Mouse (Mus musculus) CH12.LX (cell line): ENCODE measurements around the gene Psmg3. TPM values are rescaled to one million over a fixed set of nuclear protein-coding genes. Genes with fewer than 3 reads are reported as not detected.

Source experiments
- DNase-seq: peaks from one replicate; pipeline ENCODE4 v3.0.0-alpha.2; 2013; ENCODE audit errors: extremely low read depth
- H3K27ac ChIP-seq: 2 replicates; pipeline ENCODE4 v1.5.1; 2012; ENCODE audit warnings: low read depth, mild to moderate bottlenecking, control low read depth, moderate library complexity; ENCODE audit not compliant: insufficient read depth
- H3K27me3 ChIP-seq: replicated peaks from 2 replicates; pipeline ENCODE3; 2012; ENCODE audit warnings: inconsistent platforms
- H3K36me3 ChIP-seq, 2 experiments: replicated peaks in 1 of 2; 2 replicates each; pipeline versions ENCODE3 to v1.6.1; 2012; ENCODE audit warnings: inconsistent platforms in 1 of 2, low read length in 1 of 2, mild to moderate bottlenecking in 1 of 2, mixed read lengths in 1 of 2, moderate library complexity in 1 of 2; ENCODE audit not compliant: control insufficient read depth in 1 of 2, insufficient read depth in 1 of 2
- H3K4me1 ChIP-seq, 2 experiments: 2 replicates each; pipeline ENCODE4 v1.6.1; 2012; ENCODE audit warnings: inconsistent platforms in 1 of 2, moderate library complexity in 1 of 2; ENCODE audit not compliant: insufficient read depth in 2 of 2, control insufficient read depth in 1 of 2
- H3K4me2 ChIP-seq: 2 replicates; pipeline ENCODE4 v1.6.1; 2012; ENCODE audit warnings: low read depth, mild to moderate bottlenecking, control low read depth; ENCODE audit not compliant: poor library complexity, insufficient read depth, severe bottlenecking
- H3K4me3 ChIP-seq, 3 experiments: fragments of 150-350 bp in 1 of 3; sonication (generic) in 1 of 3; replicated peaks in 1 of 3; 2 replicates each; pipeline versions ENCODE3 to v1.5.1; 2011 to 2012; ENCODE audit warnings: low read depth in 2 of 3, low read length in 2 of 3, mild to moderate bottlenecking in 2 of 3, moderate library complexity in 2 of 3, control low read depth in 1 of 3, improper control_type of control experiment in 1 of 3, inconsistent platforms in 1 of 3, mixed read lengths in 1 of 3; ENCODE audit not compliant: poor library complexity in 1 of 3
- H3K79me2 ChIP-seq: replicated peaks from 2 replicates; pipeline ENCODE4 v1.6.1; 2012; ENCODE audit warnings: mild to moderate bottlenecking, moderate library complexity; ENCODE audit not compliant: control insufficient read depth, poor library complexity, insufficient read depth, severe bottlenecking; ENCODE audit errors: extremely low read depth
- H3K9ac ChIP-seq: 2 replicates; pipeline ENCODE4 v1.6.1; 2012; ENCODE audit warnings: low read depth, mild to moderate bottlenecking, control low read depth, moderate library complexity; ENCODE audit not compliant: insufficient read depth
- H3K9me3 ChIP-seq: replicated peaks from 2 replicates; pipeline ENCODE3; 2012; ENCODE audit warnings: low read length, inconsistent platforms, mixed read lengths
- BHLHE40 ChIP-seq: IDR thresholded peaks from 2 replicates; pipeline ENCODE4 v1.6.1; 2011; ENCODE audit warnings: mild to moderate bottlenecking, low read depth, low read length, improper control_type of control experiment
- CHD1 ChIP-seq: IDR thresholded peaks from 2 replicates; pipeline ENCODE4 v1.6.1; 2012; ENCODE audit warnings: low read depth, low read length, improper control_type of control experiment, inconsistent platforms
- E2F4 ChIP-seq: IDR thresholded peaks from 2 replicates; pipeline ENCODE4 v1.6.1; 2011; ENCODE audit warnings: low read depth, low read length, improper control_type of control experiment; ENCODE audit not compliant: insufficient replicate concordance
- EP300 ChIP-seq: IDR thresholded peaks from 2 replicates; pipeline ENCODE4 v1.6.1; 2011; ENCODE audit warnings: low read length, improper control_type of control experiment
- ETS1 ChIP-seq: conservative IDR thresholded peaks from 2 replicates; pipeline ENCODE4 v1.6.1; 2012; ENCODE audit warnings: low read depth, mild to moderate bottlenecking, inconsistent platforms, low read length, improper control_type of control experiment, moderate library complexity
- IRF4 ChIP-seq: IDR thresholded peaks from 2 replicates; pipeline ENCODE4 v1.6.1; 2014; ENCODE audit warnings: low read depth, mild to moderate bottlenecking, inconsistent platforms, low read length, improper control_type of control experiment
- JUN ChIP-seq: IDR thresholded peaks from 2 replicates; pipeline ENCODE4 v1.6.1; 2011; ENCODE audit warnings: low read depth, mild to moderate bottlenecking, low read length, improper control_type of control experiment, moderate library complexity; ENCODE audit not compliant: insufficient read depth
- JUND ChIP-seq: conservative IDR thresholded peaks from 2 replicates; pipeline ENCODE4 v1.6.1; 2011; ENCODE audit warnings: low read depth, low read length, improper control_type of control experiment
- KAT2A ChIP-seq: IDR thresholded peaks from 2 replicates; pipeline ENCODE4 v1.6.1; 2012; ENCODE audit warnings: low read length, improper control_type of control experiment, inconsistent platforms; ENCODE audit not compliant: insufficient replicate concordance
- MXI1 ChIP-seq: IDR thresholded peaks from 2 replicates; pipeline ENCODE4 v1.6.1; 2011; ENCODE audit warnings: mild to moderate bottlenecking, low read depth, low read length, improper control_type of control experiment
- MYC ChIP-seq: IDR thresholded peaks from 2 replicates; pipeline ENCODE4 v1.6.1; 2011; ENCODE audit warnings: low read depth, mild to moderate bottlenecking, improper control_type of control experiment, low read length
- PAX5 ChIP-seq: IDR thresholded peaks from 2 replicates; pipeline ENCODE4 v1.6.1; 2012; ENCODE audit warnings: low read length, inconsistent platforms, mixed read lengths
- POLR2A ChIP-seq: IDR thresholded peaks from 2 replicates; pipeline ENCODE4 v1.6.1; 2011; ENCODE audit warnings: low read depth, mild to moderate bottlenecking, improper control_type of control experiment, low read length
- POLR2AphosphoS2 ChIP-seq: IDR thresholded peaks from 2 replicates; pipeline ENCODE4 v1.6.1; 2011; ENCODE audit warnings: low read depth, low read length, improper control_type of control experiment
- RAD21 ChIP-seq: IDR thresholded peaks from 2 replicates; pipeline ENCODE4 v1.6.1; 2011; ENCODE audit warnings: low read depth, mild to moderate bottlenecking, low read length, improper control_type of control experiment, moderate library complexity
- SIN3A ChIP-seq: IDR thresholded peaks from 2 replicates; pipeline ENCODE4 v1.6.1; 2012; ENCODE audit warnings: low read length, improper control_type of control experiment, inconsistent platforms
- TBP ChIP-seq: conservative IDR thresholded peaks from 2 replicates; pipeline ENCODE4 v1.6.1; 2011; ENCODE audit warnings: low read depth, low read length, improper control_type of control experiment
- UBTF ChIP-seq: IDR thresholded peaks from 2 replicates; pipeline ENCODE4 v1.6.1; 2012; ENCODE audit warnings: low read depth, mild to moderate bottlenecking, inconsistent platforms, low read length, improper control_type of control experiment, moderate library complexity
- USF2 ChIP-seq: conservative IDR thresholded peaks from 2 replicates; pipeline ENCODE4 v1.6.1; 2011; ENCODE audit warnings: low read depth, low read length, improper control_type of control experiment
- ZKSCAN1 ChIP-seq: IDR thresholded peaks from 2 replicates; pipeline ENCODE4 v1.6.1; 2012; ENCODE audit warnings: low read depth, inconsistent platforms, low read length, improper control_type of control experiment, borderline replicate concordance
- ZMIZ1 ChIP-seq: IDR thresholded peaks from 2 replicates; pipeline ENCODE4 v1.6.1; 2012; ENCODE audit warnings: low read depth, mild to moderate bottlenecking, inconsistent platforms, low read length, improper control_type of control experiment
- dilution Hi-C: fragments of 300-500 bp; cut with MboI; formaldehyde crosslinking; loops from 2 replicates; pipeline ENCODE4 v1.14.3; 2020; ENCODE audit warnings: low sequenced_read_pairs; ENCODE audit not compliant: extremely low pct_unique_long_range_greater_than_20kb, extremely low pct_ligation_motif_present
- in situ Hi-C: fragments of 300-500 bp; cut with MboI; formaldehyde crosslinking; loops from 3 replicates; pipeline ENCODE4 v1.14.3; 2019; ENCODE audit warnings: low sequenced_read_pairs, low pct_ligation_motif_present, low pct_unique_long_range_greater_than_20kb, mixed read lengths
- polyA plus RNA-seq: library from polyadenylated mRNA; unstranded; fragments of >175 nt; gene quantifications from 2 replicates; pipeline ENCODE4 v1.2.1, GENCODE M21; 2012; ENCODE audit warnings: low read depth; ENCODE audit not compliant: insufficient read length
- total RNA-seq, 2 experiments: library from RNA; depleted of rRNA; stranded (reverse); fragments of 300-350 nt in 1 of 2; fragments of >200 nt in 1 of 2; gene quantifications; 2 replicates each; pipeline ENCODE4 v1.2.3; 2012 to 2014

Gene Psmg3
- total and polyA plus RNA-seq, 3 experiments: 43.5 to 101 (median 57.3) TPM

- TF ChIP-seq MYC (no peak), POLR2AphosphoS2 (no peak), UBTF (no peak), MXI1 (no peak), E2F4 (no peak), JUND (no peak), RAD21 (no peak), ZKSCAN1 (no peak), SIN3A (no peak), ZMIZ1 (no peak), TBP (no peak), BHLHE40 (no peak), USF2 (no peak), POLR2A (no peak), EP300 (no peak), KAT2A (no peak), IRF4 (no peak), ETS1 (no peak), JUN (no peak), PAX5 (no peak)
- Histone ChIP-seq H3K4me1 (no peaks in the 10 kb centered on the region), H3K9me3 (peaks cover 2% of the 10 kb centered on the region), H3K79me2 (no peaks in the 10 kb centered on the region), H3K27me3 (peaks cover 62% of the 10 kb centered on the region), H3K4me2 (no peak overlapping the region), H3K4me3 (no peak overlapping the region), H3K36me3 (no peaks in the 10 kb centered on the region), H3K9ac (no peak overlapping the region), H3K27ac (no peak overlapping the region)
- dilution Hi-C loops (no loop called here), in situ Hi-C loops (no loop called here)
- no peak for DNase-seq
These were observed 44.8 kb upstream of the Psmg3 start for GRCm38 (mm10) chr5:139871526-139871925.

GRCm38 (mm10) chr5:139870886-139871285 lies 44.2 kb upstream of the Psmg3 start:
- no peak for DNase-seq
- Histone ChIP-seq H3K4me3 (no peak overlapping the region), H3K79me2 (no peaks in the 10 kb centered on the region), H3K9ac (no peak overlapping the region)
- TF ChIP-seq POLR2AphosphoS2 (no peak), CHD1 (no peak), JUND (no peak), MXI1 (no peak), MYC (no peak)
- TF ChIP-seq, all 38 proteins: peak for 0
- Histone ChIP-seq H3K27me3 (peaks cover 64% of the 10 kb centered on the region), H3K9me3 (peaks cover 2% of the 10 kb centered on the region), H3K36me3 (no peaks in the 10 kb centered on the region), H3K4me2 (no peak overlapping the region), H3K4me1 (no peaks in the 10 kb centered on the region), H3K27ac (no peak overlapping the region)
- in situ Hi-C loops (no loop called here), dilution Hi-C loops (no loop called here)
